In the genomic region with DNA sequence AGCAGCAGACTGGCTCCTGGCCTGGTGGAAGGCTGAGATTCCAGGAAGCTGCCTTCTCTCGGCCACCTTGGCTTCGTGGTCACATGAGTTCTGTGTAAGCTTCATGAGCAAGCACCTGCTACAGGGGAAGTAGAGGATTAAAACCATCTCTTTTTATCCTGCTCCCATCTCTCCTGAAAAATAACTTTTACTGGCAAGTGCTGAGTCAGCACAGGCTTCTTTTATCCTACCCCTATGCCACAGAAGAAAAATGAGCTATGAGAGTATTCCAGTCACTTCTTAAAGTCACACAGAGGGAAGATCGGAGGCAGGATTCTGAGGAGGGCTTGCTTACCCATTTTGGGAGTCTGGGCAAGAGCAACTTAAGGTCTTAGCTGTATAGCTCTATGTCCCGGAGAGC, we compare ENCODE assay signal across 3 mouse cellular contexts.
TF ChIP-seq lines count a peak whose summit lies in the region.

No protein-coding gene starts in this region.

TF ChIP-seq in CH12.LX, 34 proteins besides CTCF, POLR2A, EP300 and RAD21:
- TF ChIP-seq USF2 (conservative IDR thresholded peaks at IDR 0.05; ENCODE audit: low read depth, low read length) (no peak), ZC3H11A (IDR thresholded peaks at IDR 0.05; ENCODE audit: low read depth, low read length) (no peak), MAZ (IDR thresholded peaks at IDR 0.05; ENCODE audit: low read depth, low read length) (no peak), POLR2AphosphoS2 (IDR thresholded peaks at IDR 0.05; ENCODE audit: low read depth, low read length) (no peak), MAFK (IDR thresholded peaks at IDR 0.05; ENCODE audit: insufficient replicate concordance, low read length) (peak; percentile 86)

TF ChIP-seq in ES-E14, 5 proteins besides CTCF, POLR2A, EP300 and RAD21:
- TF ChIP-seq ZNF384 (IDR thresholded peaks at IDR 0.05; ENCODE audit: low read depth, low read length) = no peak
- peak; percentile 81 for TF ChIP-seq MAFK (IDR thresholded peaks at IDR 0.05; ENCODE audit: insufficient read depth, low read depth, low read length)
- no peak for TF ChIP-seq CHD2 (IDR thresholded peaks at IDR 0.05; ENCODE audit: low read depth, low read length)

TF ChIP-seq in MEL, 35 proteins besides CTCF, POLR2A, EP300 and RAD21:
- TF ChIP-seq ZNF384 (IDR thresholded peaks at IDR 0.05; ENCODE audit: low read depth, low read length) = no peak
- peak; percentile 66 for TF ChIP-seq MAFK (IDR thresholded peaks at IDR 0.05; ENCODE audit: borderline replicate concordance, low read depth, low read length)
